Mouse (Mus musculus): ENCODE measurements around the gene Nomo1. TPM values are rescaled to one million over a fixed set of nuclear protein-coding genes. Genes with fewer than 3 reads are reported as not detected.

The Nomo1 gene
- 6.3 TPM for polyA plus RNA-seq (2014; fragmentation: Illumina TruSeq; extraction: RNeasy Lipid Tissue Mini Kit (QIAGEN cat#74804); ENCODE audit: low read depth, low replicate concordance)

GRCm38 (mm10) chr7:46033109-46033869 is at the start of gene Nomo1:
Nomo1 (plus strand) TSS chr7:46033698.

GRCm38 (mm10) chr7:46030145-46030488 is 3.4 kb upstream of the Nomo1 start, which contains the start of gene Abcc6:
Abcc6 (minus strand) TSS chr7:46030302.

GRCm38 (mm10) chr7:46100563-46100962 is 67.1 kb downstream of the Nomo1 start, which contains the start of gene Kcnj11:
Kcnj11 (minus strand) TSS chr7:46100764.

Other genes with a start within 250 kb of the Nomo1 start
- gene Lmtk3, start 250.0 kb upstream of the Nomo1 start, polyA plus RNA-seq (2014; fragmentation: Illumina TruSeq; extraction: RNeasy Lipid Tissue Mini Kit (QIAGEN cat#74804); ENCODE audit: low read depth, low replicate concordance) = not detected
- 2.8 TPM for gene Sult2b1, start 249.0 kb upstream of the Nomo1 start, polyA plus RNA-seq (2014; fragmentation: Illumina TruSeq; extraction: RNeasy Lipid Tissue Mini Kit (QIAGEN cat#74804); ENCODE audit: low read depth, low replicate concordance)
- gene Cyth2, start 219.1 kb upstream of the Nomo1 start, polyA plus RNA-seq (2014; fragmentation: Illumina TruSeq; extraction: RNeasy Lipid Tissue Mini Kit (QIAGEN cat#74804); ENCODE audit: low read depth, low replicate concordance) = 69.6 TPM
- gene Kcnj14, start 208.9 kb upstream of the Nomo1 start, polyA plus RNA-seq (2014; fragmentation: Illumina TruSeq; extraction: RNeasy Lipid Tissue Mini Kit (QIAGEN cat#74804); ENCODE audit: low read depth, low replicate concordance) = not detected
- gene Grwd1, start 202.8 kb upstream of the Nomo1 start, polyA plus RNA-seq (2014; fragmentation: Illumina TruSeq; extraction: RNeasy Lipid Tissue Mini Kit (QIAGEN cat#74804); ENCODE audit: low read depth, low replicate concordance) = 1.2 TPM
- gene Kdelr1, start 160.9 kb upstream of the Nomo1 start, polyA plus RNA-seq (2014; fragmentation: Illumina TruSeq; extraction: RNeasy Lipid Tissue Mini Kit (QIAGEN cat#74804); ENCODE audit: low read depth, low replicate concordance) = 20.4 TPM
- 0.99 TPM for gene Grin2d, start 155.3 kb upstream of the Nomo1 start, polyA plus RNA-seq (2014; fragmentation: Illumina TruSeq; extraction: RNeasy Lipid Tissue Mini Kit (QIAGEN cat#74804); ENCODE audit: low read depth, low replicate concordance)
- gene Syngr4, start 137.0 kb upstream of the Nomo1 start, polyA plus RNA-seq (2014; fragmentation: Illumina TruSeq; extraction: RNeasy Lipid Tissue Mini Kit (QIAGEN cat#74804); ENCODE audit: low read depth, low replicate concordance) = 46.7 TPM
- gene Tmem143, start 136.8 kb upstream of the Nomo1 start, polyA plus RNA-seq (2014; fragmentation: Illumina TruSeq; extraction: RNeasy Lipid Tissue Mini Kit (QIAGEN cat#74804); ENCODE audit: low read depth, low replicate concordance) = 0.35 TPM
- 1.3 TPM for gene Emp3, start 112.3 kb upstream of the Nomo1 start, polyA plus RNA-seq (2014; fragmentation: Illumina TruSeq; extraction: RNeasy Lipid Tissue Mini Kit (QIAGEN cat#74804); ENCODE audit: low read depth, low replicate concordance)
- gene Ccdc114, start 109.6 kb upstream of the Nomo1 start, polyA plus RNA-seq (2014; fragmentation: Illumina TruSeq; extraction: RNeasy Lipid Tissue Mini Kit (QIAGEN cat#74804); ENCODE audit: low read depth, low replicate concordance) = 2.9 TPM
- not detected for gene Abcc6, start 3.4 kb upstream of the Nomo1 start, polyA plus RNA-seq (2014; fragmentation: Illumina TruSeq; extraction: RNeasy Lipid Tissue Mini Kit (QIAGEN cat#74804); ENCODE audit: low read depth, low replicate concordance)
- 0.25 TPM for gene Kcnj11, start 67.1 kb downstream of the Nomo1 start, polyA plus RNA-seq (2014; fragmentation: Illumina TruSeq; extraction: RNeasy Lipid Tissue Mini Kit (QIAGEN cat#74804); ENCODE audit: low read depth, low replicate concordance)
- gene Abcc8, start 146.3 kb downstream of the Nomo1 start, polyA plus RNA-seq (2014; fragmentation: Illumina TruSeq; extraction: RNeasy Lipid Tissue Mini Kit (QIAGEN cat#74804); ENCODE audit: low read depth, low replicate concordance) = not detected
- 0.13 TPM for gene Ush1c, start 204.8 kb downstream of the Nomo1 start, polyA plus RNA-seq (2014; fragmentation: Illumina TruSeq; extraction: RNeasy Lipid Tissue Mini Kit (QIAGEN cat#74804); ENCODE audit: low read depth, low replicate concordance)
- not detected for gene Otog, start 207.3 kb downstream of the Nomo1 start, polyA plus RNA-seq (2014; fragmentation: Illumina TruSeq; extraction: RNeasy Lipid Tissue Mini Kit (QIAGEN cat#74804); ENCODE audit: low read depth, low replicate concordance)

All from testis, adult 10 weeks (tissue).